Mouse (Mus musculus): ENCODE results near the gene Sf3b6. TPM values are rescaled to one million over a fixed set of nuclear protein-coding genes. Genes with fewer than 3 reads are reported as not detected.

The Sf3b6 gene
- polyA plus RNA-seq, 1 experiment = 103 TPM

DNA sequence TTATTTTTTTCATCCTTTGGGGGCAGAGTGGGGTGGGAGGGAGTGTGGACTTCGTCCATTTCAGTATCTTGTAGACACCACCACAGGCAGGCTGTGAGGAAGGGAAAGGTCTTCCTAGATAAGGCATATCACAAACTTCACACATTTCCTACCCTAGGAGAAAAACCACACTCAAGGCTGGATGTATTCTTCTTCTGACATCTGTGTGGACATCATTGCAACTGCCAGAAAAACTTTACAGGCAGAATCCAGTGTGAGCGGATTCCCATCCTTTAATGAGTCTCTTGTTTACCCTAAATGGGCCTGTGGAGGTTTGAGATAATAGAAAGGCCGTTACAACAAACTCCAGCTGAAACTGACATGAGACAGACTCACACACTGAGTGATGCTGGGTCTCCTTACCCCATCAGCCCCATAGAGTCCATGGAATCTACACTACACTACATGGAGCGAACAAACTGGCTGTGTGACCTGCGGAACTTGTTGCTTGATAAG is 55.7 kb downstream of the Sf3b6 start:
- Histone ChIP-seq H3K4me3 (ENCODE audit: insufficient read depth, poor library complexity, severe bottlenecking) (no peak overlapping the region), H3K79me2 (ENCODE audit: control insufficient read depth, insufficient read depth) (no peaks in the 10 kb centered on the region), H3K36me3 (ENCODE audit: control insufficient read depth, insufficient read depth) (no peaks in the 10 kb centered on the region), H3K27me3 (ENCODE audit: control insufficient read depth, insufficient read depth, insufficient read length) (no peaks in the 10 kb centered on the region), H3K79me3 (ENCODE audit: low read depth) (no peaks in the 10 kb centered on the region), H3ac (ENCODE audit: control insufficient read depth, insufficient read length, low read depth) (no peak overlapping the region)
- TF ChIP-seq CTCF (IDR thresholded peaks at IDR 0.05; ENCODE audit: control insufficient read depth, insufficient read depth, insufficient read length) = no peak
- no peak for TF ChIP-seq MYOD1 (IDR thresholded peaks at IDR 0.05; ENCODE audit: control insufficient read depth, insufficient read length, low read depth)
- TF ChIP-seq CEBPB (IDR thresholded peaks at IDR 0.05; ENCODE audit: low read depth) = no peak
- TF ChIP-seq MAX (IDR thresholded peaks at IDR 0.05) = no peak
- TF ChIP-seq FOSL1 (IDR thresholded peaks at IDR 0.05; ENCODE audit: insufficient read depth, low read length, poor library complexity, severe bottlenecking) = no peak

- Histone ChIP-seq H3K4me3 (ENCODE audit: insufficient read depth, poor library complexity, severe bottlenecking) (no peak overlapping the region), H3K79me3 (ENCODE audit: low read depth) (no peaks in the 10 kb centered on the region), H3K36me3 (ENCODE audit: control insufficient read depth, insufficient read depth) (peaks cover 3% of the 10 kb centered on the region), H3K27me3 (ENCODE audit: control insufficient read depth, insufficient read depth, insufficient read length) (no peaks in the 10 kb centered on the region), H3ac (ENCODE audit: control insufficient read depth, insufficient read length, low read depth) (no peak overlapping the region), H3K79me2 (ENCODE audit: control insufficient read depth, insufficient read depth) (no peaks in the 10 kb centered on the region)
- TF ChIP-seq USF1 (IDR thresholded peaks at IDR 0.05; ENCODE audit: low read depth) = no peak
- TF ChIP-seq CTCF (IDR thresholded peaks at IDR 0.05; ENCODE audit: control insufficient read depth, insufficient read depth, insufficient read length) = no peak
- no peak for TF ChIP-seq FOSL1 (IDR thresholded peaks at IDR 0.05; ENCODE audit: insufficient read depth, low read length, poor library complexity, severe bottlenecking)
- TF ChIP-seq MYOG (IDR thresholded peaks at IDR 0.05; ENCODE audit: control insufficient read depth, extremely low read depth, insufficient read length) = no peak
- TF ChIP-seq CEBPB (IDR thresholded peaks at IDR 0.05; ENCODE audit: low read depth) = no peak
- no peak for TF ChIP-seq MYOD1 (IDR thresholded peaks at IDR 0.05; ENCODE audit: control insufficient read depth, insufficient read length, low read depth)
- no peak for TF ChIP-seq MAX (IDR thresholded peaks at IDR 0.05)
Measured at GRCm38 (mm10) chr12:4873531-4873930, 56.2 kb downstream of the Sf3b6 start.

DNA sequence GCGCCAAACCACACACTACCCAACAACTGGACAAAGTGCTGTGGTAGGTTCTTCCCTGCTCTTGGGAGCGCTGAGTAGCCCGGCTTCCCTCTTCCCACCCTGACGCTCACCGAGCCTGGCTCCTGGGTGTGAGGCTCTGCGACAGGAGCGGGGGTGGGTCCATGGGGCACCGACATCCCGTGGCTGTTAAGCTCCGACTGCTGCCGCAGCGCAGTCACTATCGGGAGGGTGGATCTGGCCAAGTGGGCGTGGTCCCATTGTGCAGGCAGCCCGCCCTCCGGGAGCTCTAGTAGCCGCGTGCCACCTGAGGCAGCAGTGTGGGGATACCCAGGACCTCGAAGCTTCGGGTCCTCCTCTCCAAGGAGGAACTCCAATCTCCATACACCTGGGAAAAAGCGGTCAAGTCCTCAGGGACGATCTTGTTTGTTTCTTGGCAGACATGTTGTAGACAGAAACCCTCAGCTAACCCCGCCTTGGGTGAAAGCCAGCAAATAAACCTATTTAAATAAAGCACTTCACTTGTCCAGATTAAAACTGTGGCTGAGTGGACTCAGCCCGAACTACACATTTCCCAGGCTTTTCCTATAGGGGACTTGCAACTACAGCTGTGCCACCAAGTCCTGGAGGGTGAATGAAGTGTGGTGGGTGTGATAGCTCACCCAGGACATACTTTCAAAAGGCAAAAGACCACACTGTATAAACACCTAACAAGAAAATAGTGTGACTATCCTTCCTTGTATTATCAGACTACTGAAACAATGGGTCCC is 57.0 kb downstream of the Sf3b6 start, which contains the start of gene Mfsd2b:
TSS of gene Mfsd2b (minus strand) at position 199 of the 767 bp plus-strand sequence.
- Histone ChIP-seq H3K27me3 (ENCODE audit: control insufficient read depth, insufficient read depth, insufficient read length) (no peaks in the 10 kb centered on the region), H3K79me3 (ENCODE audit: low read depth) (no peaks in the 10 kb centered on the region), H3K36me3 (ENCODE audit: control insufficient read depth, insufficient read depth) (peaks cover 8% of the 10 kb centered on the region), H3ac (ENCODE audit: control insufficient read depth, insufficient read length, low read depth) (no peak within 1 kb of the TSS), H3K4me3 (ENCODE audit: insufficient read depth, poor library complexity, severe bottlenecking) (no peak within 1 kb of the TSS), H3K79me2 (ENCODE audit: control insufficient read depth, insufficient read depth) (no peaks in the 10 kb centered on the region)
- TF ChIP-seq MAX (IDR thresholded peaks at IDR 0.05) (no peak), CTCF (IDR thresholded peaks at IDR 0.05; ENCODE audit: control insufficient read depth, insufficient read depth, insufficient read length) (no peak), FOSL1 (IDR thresholded peaks at IDR 0.05; ENCODE audit: insufficient read depth, low read length, poor library complexity, severe bottlenecking) (no peak), USF1 (IDR thresholded peaks at IDR 0.05; ENCODE audit: low read depth) (no peak), MYOG (IDR thresholded peaks at IDR 0.05; ENCODE audit: control insufficient read depth, extremely low read depth, insufficient read length) (no peak), CEBPB (IDR thresholded peaks at IDR 0.05; ENCODE audit: low read depth) (no peak), MYOD1 (IDR thresholded peaks at IDR 0.05; ENCODE audit: control insufficient read depth, insufficient read length, low read depth) (no peak)

DNA sequence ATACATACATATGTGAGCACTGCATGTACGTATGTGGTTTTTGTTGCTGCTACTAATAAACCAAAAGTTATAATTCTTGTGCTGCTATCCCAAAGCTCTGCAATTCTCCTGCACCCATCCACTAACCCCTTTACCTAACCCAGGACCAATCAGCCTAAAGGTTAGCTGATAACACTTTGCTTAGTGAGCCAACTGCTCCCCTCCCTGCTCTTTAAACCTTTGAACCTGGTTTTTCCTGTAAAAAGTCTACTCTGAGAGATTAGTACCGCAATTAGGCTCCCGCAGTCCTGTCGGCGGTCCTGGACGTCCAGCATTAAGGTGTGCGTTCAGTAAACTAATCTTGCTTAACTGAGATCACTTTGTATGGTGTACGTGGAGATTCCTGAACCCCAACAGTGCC is 58.3 kb downstream of the Sf3b6 start:
- H3K4me3 ChIP-seq (ENCODE audit: insufficient read depth, poor library complexity, severe bottlenecking) = no peak overlapping the region
- H3K27me3 ChIP-seq (ENCODE audit: control insufficient read depth, insufficient read depth, insufficient read length) = no peaks in the 10 kb centered on the region
- TF ChIP-seq MYOD1 (IDR thresholded peaks at IDR 0.05; ENCODE audit: control insufficient read depth, insufficient read length, low read depth) (no peak), USF1 (IDR thresholded peaks at IDR 0.05; ENCODE audit: low read depth) (no peak), MAX (IDR thresholded peaks at IDR 0.05) (no peak), CTCF (IDR thresholded peaks at IDR 0.05; ENCODE audit: control insufficient read depth, insufficient read depth, insufficient read length) (no peak), CEBPB (IDR thresholded peaks at IDR 0.05; ENCODE audit: low read depth) (no peak), MYOG (IDR thresholded peaks at IDR 0.05; ENCODE audit: control insufficient read depth, extremely low read depth, insufficient read length) (no peak), FOSL1 (IDR thresholded peaks at IDR 0.05; ENCODE audit: insufficient read depth, low read length, poor library complexity, severe bottlenecking) (no peak)

More for the DNA sequence above, 58.3 kb downstream of the Sf3b6 start:
- Histone ChIP-seq H3K79me2 (ENCODE audit: control insufficient read depth, insufficient read depth) (no peaks in the 10 kb centered on the region), H3ac (ENCODE audit: control insufficient read depth, insufficient read length, low read depth) (no peak overlapping the region), H3K79me3 (ENCODE audit: low read depth) (no peaks in the 10 kb centered on the region), H3K36me3 (ENCODE audit: control insufficient read depth, insufficient read depth) (peaks cover 12% of the 10 kb centered on the region)

Other genes starting within 250 kb of the Sf3b6 start
- gene Itsn2, start 224.9 kb upstream of the Sf3b6 start, polyA plus RNA-seq (2012; fragmentation: generic; extraction: Trizol) = 7.9 TPM
- not detected for gene Gm3625, start 224.6 kb upstream of the Sf3b6 start, polyA plus RNA-seq (2012; fragmentation: generic; extraction: Trizol)
- gene Fam228a, start 79.1 kb upstream of the Sf3b6 start, polyA plus RNA-seq (2012; fragmentation: generic; extraction: Trizol) = 0.05 TPM
- not detected for gene Pfn4, start 48.5 kb upstream of the Sf3b6 start, polyA plus RNA-seq (2012; fragmentation: generic; extraction: Trizol)
- gene Fam228b, start 48.3 kb upstream of the Sf3b6 start, polyA plus RNA-seq (2012; fragmentation: generic; extraction: Trizol) = 0.01 TPM
- gene Fkbp1b, start 24.0 kb downstream of the Sf3b6 start, polyA plus RNA-seq (2012; fragmentation: generic; extraction: Trizol) = 5.5 TPM
- gene Wdcp, start 25.8 kb downstream of the Sf3b6 start, polyA plus RNA-seq (2012; fragmentation: generic; extraction: Trizol) = 7.0 TPM
- gene Mfsd2b, start 56.8 kb downstream of the Sf3b6 start, polyA plus RNA-seq (2012; fragmentation: generic; extraction: Trizol) = 0.08 TPM
- gene Ubxn2a, start 90.2 kb downstream of the Sf3b6 start, polyA plus RNA-seq (2012; fragmentation: generic; extraction: Trizol) = 4.1 TPM
- 2.3 TPM for gene Atad2b, start 99.8 kb downstream of the Sf3b6 start, polyA plus RNA-seq (2012; fragmentation: generic; extraction: Trizol)

Data from C2C12 (cell line).